In the genomic region with DNA sequence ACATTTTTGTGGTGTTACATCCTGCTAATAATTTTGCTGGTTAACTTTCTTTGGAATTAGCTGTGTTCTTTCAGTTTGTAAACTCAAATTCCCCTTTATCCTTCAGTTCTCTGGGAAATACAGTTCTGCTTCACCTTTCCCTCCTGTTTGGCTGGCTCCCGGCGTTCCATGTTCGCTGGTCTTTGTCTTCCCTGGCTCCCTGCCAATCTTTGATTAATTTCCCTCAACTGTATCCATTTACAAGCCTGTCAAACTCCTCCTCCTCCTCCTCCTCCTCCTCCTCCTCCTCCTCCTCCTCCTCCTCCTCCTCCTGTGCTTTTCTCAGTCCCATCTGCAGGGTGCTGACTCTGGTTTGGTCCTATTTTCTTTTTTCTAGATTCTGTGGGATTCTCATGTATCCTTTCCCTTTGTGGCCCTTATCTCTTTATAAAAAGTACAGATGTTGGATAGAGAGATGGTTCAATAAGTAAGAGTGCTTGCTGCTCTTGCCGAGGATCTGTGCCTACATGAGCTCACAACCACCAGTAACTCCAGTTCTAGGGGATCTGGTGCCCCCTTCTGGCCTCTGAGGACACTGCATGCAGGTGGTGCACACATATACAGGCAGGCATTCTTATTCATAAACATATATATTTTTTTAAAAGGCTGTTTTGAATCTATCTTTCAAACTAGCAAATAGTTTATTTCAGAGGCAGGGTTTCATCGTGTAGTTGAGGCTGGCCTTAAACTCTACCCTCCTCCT, we compare ENCODE assay signal across 10 mouse cellular contexts. TPM values are rescaled to one million over a fixed set of nuclear protein-coding genes. Genes with fewer than 3 reads are reported as not detected.
A peak's percentile ranks its signal among the peaks of the same experiment; 100 is the strongest.
DNase-seq lines count a peak whose midpoint lies in the region; ATAC-seq and TF ChIP-seq lines count a peak whose summit lies in the region.
"Had no signal": no experiment of that assay in that cellular context is flagged by ENCODE, and none has a peak within 500 bp of the region (broad histone marks: within the 10 kb centered on the region; RNA-seq: fewer than 3 reads in every experiment).

No protein-coding gene starts in this region.

- no peak overlapping the region for H3K9ac ChIP-seq in forebrain, embryonic 12.5 days
- no peak overlapping the region for H3K9ac ChIP-seq in hindbrain, embryonic 12.5 days
- no peak overlapping the region for H3K9ac ChIP-seq in lung, embryonic 14.5 days
- H3K9ac ChIP-seq: heart, embryonic 13.5 days; midbrain, embryonic 12.5 days had no signal

- H3K9me3 ChIP-seq in forebrain, embryonic 10.5 days: peaks cover 6% of the 10 kb centered on the region; the same call in 1 of the 2 replicates
- H3K9me3 ChIP-seq in forebrain, embryonic 12.5 days: 0 out of 2 replicates have a peak, but pooled peaks cover 3% of the 10 kb centered on the region
- H3K9me3 ChIP-seq in hindbrain, embryonic 12.5 days (replicated peaks): peaks cover 4% of the 10 kb centered on the region; the same call in 1 of the 2 replicates
- no peaks in the 10 kb centered on the region for H3K9me3 ChIP-seq in lung, embryonic 14.5 days (ENCODE audit: low read depth, low read length)
- H3K9me3 ChIP-seq: heart, embryonic 13.5 days had no signal

- TF ChIP-seq POLR2A in testis, adult 2 months (IDR thresholded peaks at IDR 0.05; ENCODE audit: control insufficient read depth, low read depth, low read length): no peak

- no peaks in the 10 kb centered on the region for H3K4me1 ChIP-seq in forebrain, embryonic 10.5 days
- H3K4me1 ChIP-seq in forebrain, embryonic 12.5 days: peaks cover 7% of the 10 kb centered on the region; the same call in 1 of the 2 replicates
- no peaks in the 10 kb centered on the region for H3K4me1 ChIP-seq in hindbrain, embryonic 12.5 days
- H3K4me1 ChIP-seq in lung, embryonic 14.5 days (ENCODE audit: insufficient read depth): no peaks in the 10 kb centered on the region
- no peaks in the 10 kb centered on the region for H3K4me1 ChIP-seq in testis, adult 2 months (ENCODE audit: control insufficient read depth, insufficient read depth, low read length)
- H3K4me1 ChIP-seq: midbrain, embryonic 12.5 days had no signal

- no peak overlapping the region for H3K4me2 ChIP-seq in forebrain, embryonic 12.5 days
- H3K4me2 ChIP-seq in hindbrain, embryonic 12.5 days (replicated peaks): no peak overlapping the region
- H3K4me2 ChIP-seq in lung, embryonic 14.5 days: no peak overlapping the region
- H3K4me2 ChIP-seq: heart, embryonic 13.5 days; midbrain, embryonic 12.5 days had no signal

- peaks cover 16% of the 10 kb centered on the region; the same call in 1 of the 2 replicates for H3K27me3 ChIP-seq in forebrain, embryonic 10.5 days (ENCODE audit: poor library complexity, severe bottlenecking)
- no peaks in the 10 kb centered on the region for H3K27me3 ChIP-seq in forebrain, embryonic 12.5 days
- H3K27me3 ChIP-seq in hindbrain, embryonic 12.5 days: no peaks in the 10 kb centered on the region
- H3K27me3 ChIP-seq in lung, embryonic 14.5 days (ENCODE audit: insufficient read depth, low read length): no peaks in the 10 kb centered on the region
- H3K27me3 ChIP-seq in testis, adult 2 months (ENCODE audit: control insufficient read depth, insufficient read depth, low read length): no peaks in the 10 kb centered on the region
- H3K27me3 ChIP-seq: heart, embryonic 13.5 days had no signal

- H3K27ac ChIP-seq in forebrain, embryonic 10.5 days: no peak overlapping the region
- no peak overlapping the region for H3K27ac ChIP-seq in forebrain, embryonic 12.5 days
- H3K27ac ChIP-seq in hindbrain, embryonic 12.5 days: no peak overlapping the region
- no peak overlapping the region for H3K27ac ChIP-seq in lung, embryonic 14.5 days (ENCODE audit: low read depth)
- no peak overlapping the region for H3K27ac ChIP-seq in testis, adult 2 months (ENCODE audit: control insufficient read depth, insufficient read depth, low read depth, low read length)
- H3K27ac ChIP-seq: heart, embryonic 13.5 days; midbrain, embryonic 12.5 days had no signal

- 91% methylated on average over 5 of the region's 5 CpGs for WGBS in forebrain, embryonic 10.5 days
- 58% methylated on average over 5 of the region's 5 CpGs for WGBS in forebrain, embryonic 12.5 days
- 74% methylated on average over 5 of the region's 5 CpGs for WGBS in hindbrain, embryonic 12.5 days
- WGBS in lung, embryonic 14.5 days: 51% methylated on average over 5 of the region's 5 CpGs

- peak; percentile 50 for DNase-seq in forebrain, embryonic 10.5 days (ENCODE audit: extremely low spot score, low spot score)
- peak; percentile 42 to 63 for DNase-seq in monocyte, adult 2 months (ENCODE audit: low read depth in 1 of 2, low spot score in 2 of 2)
- peak; percentile 79 to 85 for DNase-seq in adrenal gland, postnatal 36 days
- peak; percentile 68 for DNase-seq in lung, embryonic 14.5 days

- H3K4me3 ChIP-seq in forebrain, embryonic 10.5 days: no peak overlapping the region
- H3K4me3 ChIP-seq in forebrain, embryonic 12.5 days (replicated peaks): no peak overlapping the region
- H3K4me3 ChIP-seq in hindbrain, embryonic 12.5 days: no peak overlapping the region
- no peak overlapping the region for H3K4me3 ChIP-seq in lung, embryonic 14.5 days (ENCODE audit: low read depth, low read length)
- H3K4me3 ChIP-seq in testis, adult 2 months (ENCODE audit: control insufficient read depth, low read depth, low read length): no peak overlapping the region
- H3K4me3 ChIP-seq: heart, embryonic 13.5 days; midbrain, embryonic 12.5 days had no signal

- peaks cover 98% of the 10 kb centered on the region for H3K36me3 ChIP-seq in forebrain, embryonic 10.5 days (replicated peaks)
- H3K36me3 ChIP-seq in forebrain, embryonic 12.5 days (replicated peaks): peaks cover 48% of the 10 kb centered on the region
- H3K36me3 ChIP-seq in hindbrain, embryonic 12.5 days: peaks cover 51% of the 10 kb centered on the region
- peaks cover 15% of the 10 kb centered on the region for H3K36me3 ChIP-seq in lung, embryonic 14.5 days (ENCODE audit: insufficient read depth)
- H3K36me3 ChIP-seq in testis, adult 2 months (ENCODE audit: control insufficient read depth, insufficient read depth, low read length): no peaks in the 10 kb centered on the region

- peak; percentile 70 for TF ChIP-seq CTCF in lung, embryonic 14.5 days (IDR thresholded peaks at IDR 0.05; ENCODE audit: low read depth)
- peak; percentile 81; the same call in 1 of the 2 replicates for TF ChIP-seq CTCF in testis, adult 2 months (IDR thresholded peaks at IDR 0.05; ENCODE audit: control insufficient read depth, insufficient read depth, insufficient replicate concordance, low read depth, low read length)

- ATAC-seq in forebrain, embryonic 12.5 days (ENCODE audit: low FRiP score): no peak; the same call in 1 of the 2 replicates
- no peak for ATAC-seq in monocyte, adult 5-6 weeks (replicated peaks; ENCODE audit: insufficient number of reproducible peaks, low FRiP score, low TSS enrichment, poor library complexity, severe bottlenecking)
- ATAC-seq in hindbrain, embryonic 12.5 days (ENCODE audit: low FRiP score): 0 out of 2 replicates have a peak, but pooled peaks have one; percentile 16
- ATAC-seq in lung, embryonic 14.5 days (ENCODE audit: insufficient read depth): no peak

RNA-seq across cellular contexts. Expression of a gene that starts 13.6 kb away (rescaled TPM):
- polyA plus RNA-seq in forebrain, embryonic 10.5 days (2016; fragmentation: Nextera tagmentation; extraction: Ambion mirVana): 30.5 and 31.5 TPM in 2 replicates
- 40.4 and 42.5 TPM in 2 replicates for polyA plus RNA-seq in forebrain, embryonic 12.5 days (2016; fragmentation: Nextera tagmentation; extraction: Ambion mirVana)
- 5.0 to 14.2 TPM (median 9.7 TPM) in 3 replicates for total RNA-seq in monocyte, adult 5-6 weeks (2017)
- 10 to 100 TPM; 48.2 to 62.0 TPM for total RNA-seq in adrenal gland, postnatal 36 days (2021)
- polyA plus RNA-seq in hindbrain, embryonic 12.5 days (2016; fragmentation: Nextera tagmentation; extraction: Ambion mirVana): 38.9 and 40.8 TPM in 2 replicates
- 36.1 and 39.4 TPM in 2 replicates for polyA plus RNA-seq in lung, embryonic 14.5 days (2014; fragmentation: Nextera tagmentation; extraction: Ambion mirVana)
- 4.6 and 4.8 TPM in 2 replicates for polyA plus RNA-seq in testis, adult 2 months (2012; rRNA removed)
